Mouse (Mus musculus) heart, adult 2 months (tissue): ENCODE data around the gene Colgalt2. TPM values are rescaled to one million over a fixed set of nuclear protein-coding genes. Genes with fewer than 3 reads are reported as not detected.

Experiments used
- DNase-seq, 2 experiments: peaks; one replicate each; pipeline ENCODE4 v3.0.0; 2021
- H3K27ac ChIP-seq: fragments of 200-600 bp; 2 replicates; pipeline ENCODE4 v1.8.1; 2022
- H3K27me3 ChIP-seq: fragments of 200-500 bp; 2 replicates; pipeline ENCODE4 v1.6.1; 2012; ENCODE audit warnings: mild to moderate bottlenecking, low read length, inconsistent platforms, mixed read lengths; ENCODE audit not compliant: control insufficient read depth, insufficient read depth
- H3K36me3 ChIP-seq: fragments of 200-500 bp; 2 replicates; pipeline ENCODE4 v1.6.1; 2012; ENCODE audit warnings: low read length, inconsistent platforms; ENCODE audit not compliant: control insufficient read depth, insufficient read depth
- H3K4me1 ChIP-seq: fragments of 200-500 bp; 2 replicates; pipeline ENCODE4 v1.6.1; 2011; ENCODE audit warnings: low read length; ENCODE audit not compliant: control insufficient read depth, insufficient read depth
- H3K4me3 ChIP-seq: fragments of 200-600 bp; 2 replicates; pipeline ENCODE4 v1.8.1; 2022
- H3K79me2 ChIP-seq: fragments of 200-500 bp; replicated peaks from 2 replicates; pipeline ENCODE4 v1.6.1; 2012; ENCODE audit warnings: mild to moderate bottlenecking, inconsistent platforms, low read length, moderate library complexity, mixed read lengths; ENCODE audit not compliant: control insufficient read depth, insufficient read depth
- H3K9ac ChIP-seq: fragments of 200-500 bp; 2 replicates; pipeline ENCODE4 v1.6.1; 2012; ENCODE audit warnings: low read depth, mild to moderate bottlenecking, control low read depth, inconsistent platforms, low read length, mixed read lengths
- CTCF ChIP-seq: fragments of 200-600 bp; IDR thresholded peaks from 2 replicates; pipeline ENCODE4 v1.8.1; 2022; ENCODE audit warnings: antibody characterized with exemption, mild to moderate bottlenecking, moderate library complexity
- EP300 ChIP-seq: fragments of 200-500 bp; IDR thresholded peaks from 2 replicates; pipeline ENCODE4 v1.6.1; 2011; ENCODE audit warnings: low read depth, low read length, control low read depth; ENCODE audit not compliant: insufficient read depth
- POLR2A ChIP-seq: fragments of 200-500 bp; IDR thresholded peaks from 2 replicates; pipeline ENCODE4 v1.6.1; 2011; ENCODE audit warnings: mild to moderate bottlenecking, low read depth, low read length, control low read depth; ENCODE audit not compliant: insufficient read depth
- WGBS: fragments of 180-500 bp; shearing (Covaris S2); methylation state at CpG from one replicate; pipeline ENCODE4 v1.1.7; 2018; 5-methylcytosine and 5-hydroxymethylcytosine counted together
- intact Hi-C: fragments of 180-260 bp; cut with DNase I; formaldehyde crosslinking; loops from one replicate; pipeline ENCODE4 v1.15.1; 2025
- polyA plus RNA-seq: library from polyadenylated mRNA; depleted of rRNA; stranded (reverse); fragments of >200 nt; gene quantifications from 2 replicates; pipeline ENCODE4 v1.2.3, GENCODE M21; 2012
- total RNA-seq, 2 experiments: library from RNA; stranded (reverse); gene quantifications; 2 replicates each; pipeline ENCODE4 v1.2.3; 2021

Colgalt2 gene
- total and polyA plus RNA-seq, 3 experiments: 3.3 to 5.3 (median 4.1) TPM

DNA sequence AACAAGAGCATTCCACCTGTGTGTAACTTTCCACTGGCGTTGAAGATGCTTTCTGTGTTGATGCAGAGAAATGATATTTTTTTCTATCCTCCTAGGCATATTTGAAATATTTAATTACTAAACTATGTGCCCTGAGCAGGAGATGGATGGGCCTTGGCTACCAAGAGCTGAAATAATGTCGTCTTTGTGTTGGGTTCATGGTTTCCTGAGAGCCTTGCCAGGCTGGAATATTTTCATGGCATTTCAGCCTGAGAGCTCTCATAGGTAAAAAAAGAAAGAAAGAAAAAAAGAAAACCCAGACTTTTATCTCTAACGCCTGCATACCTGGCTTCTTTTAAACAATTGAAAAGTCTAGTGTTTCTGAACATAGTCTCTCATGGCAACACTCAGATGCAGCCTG is 56.6 kb downstream of the Colgalt2 start:
- Histone ChIP-seq H3K36me3 (peaks cover 13% of the 10 kb centered on the region), H3K4me3 (no peak overlapping the region), H3K27ac (peak overlapping the region; percentile 28; the same call in 1 of the 2 replicates), H3K4me1 (peaks cover 22% of the 10 kb centered on the region), H3K9ac (no peak overlapping the region), H3K79me2 (no peaks in the 10 kb centered on the region; the same call in 1 of the 2 replicates), H3K27me3 (no peaks in the 10 kb centered on the region)
- DNase-seq: no peak
- intact Hi-C loops: loop anchor here (5.0 kb wide), 2 partner anchors 39 to 59 kb away; partner anchors contain the start of gene Colgalt2
- no peak for TF ChIP-seq EP300
- no peak for TF ChIP-seq POLR2A
- TF ChIP-seq CTCF: no peak
- WGBS: 69% methylated on average over 3 of the region's 3 CpGs

- Histone ChIP-seq H3K4me1 (peaks cover 29% of the 10 kb centered on the region), H3K9ac (no peak overlapping the region), H3K27me3 (no peaks in the 10 kb centered on the region), H3K27ac (peak overlapping the region; percentile 33; the same call in 1 of the 2 replicates), H3K79me2 (no peaks in the 10 kb centered on the region; the same call in 1 of the 2 replicates), H3K4me3 (no peak overlapping the region), H3K36me3 (peaks cover 16% of the 10 kb centered on the region)
- intact Hi-C loops: loop anchor here (5.0 kb wide), 2 partner anchors 40 to 60 kb away; partner anchors contain the start of gene Colgalt2
- no peak for DNase-seq
- TF ChIP-seq EP300 (no peak), CTCF (no peak), POLR2A (no peak)
- 49% methylated on average over 5 of the region's 5 CpGs for WGBS
These were observed 58.0 kb downstream of the Colgalt2 start for GRCm38 (mm10) chr1:152457596-152457995.

GRCm38 (mm10) chr1:152458996-152459395 is 59.4 kb downstream of the Colgalt2 start:
- Histone ChIP-seq H3K27ac (no peak overlapping the region), H3K9ac (no peak overlapping the region), H3K4me3 (no peak overlapping the region), H3K27me3 (no peaks in the 10 kb centered on the region), H3K79me2 (no peaks in the 10 kb centered on the region; the same call in 1 of the 2 replicates), H3K36me3 (peaks cover 16% of the 10 kb centered on the region), H3K4me1 (peaks cover 29% of the 10 kb centered on the region)
- no peak for DNase-seq
- WGBS: 89% methylated on average over 7 of the region's 7 CpGs
- no peak for TF ChIP-seq CTCF
- TF ChIP-seq POLR2A: no peak
- no peak for TF ChIP-seq EP300
- intact Hi-C loops: loop anchor here (5.0 kb wide), 2 partner anchors 42 to 62 kb away; partner anchors contain the start of gene Colgalt2

DNA sequence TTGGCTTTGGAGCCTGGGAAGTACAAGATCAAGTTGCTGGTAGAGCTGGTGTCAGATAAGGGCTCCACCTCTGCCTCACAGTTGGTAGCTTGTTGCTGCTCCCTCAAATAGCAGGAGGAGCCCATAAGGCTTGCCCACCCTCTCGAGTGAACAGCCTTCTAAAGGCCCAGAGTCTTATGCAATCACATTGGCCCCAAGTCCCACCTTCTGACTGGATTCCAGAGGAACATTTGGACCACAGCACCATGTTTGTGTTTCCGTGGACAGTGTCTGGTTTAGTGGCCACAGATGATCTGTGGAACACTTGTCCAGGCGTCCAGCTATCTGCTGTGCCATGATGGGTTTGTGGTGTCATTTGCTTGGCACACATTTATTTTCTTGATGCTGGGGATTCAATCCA is 61.3 kb downstream of the Colgalt2 start:
- H3K79me2 ChIP-seq: no peaks in the 10 kb centered on the region; the same call in none of the 2 replicates
- 67% methylated on average over 3 of the region's 3 CpGs for WGBS
- no peaks in the 10 kb centered on the region for H3K27me3 ChIP-seq

GRCm38 (mm10) chr1:152461814-152462213 is 62.2 kb downstream of the Colgalt2 start:
- TF ChIP-seq POLR2A (no peak; the same call in 1 of the 2 replicates), EP300 (peak; percentile 97), CTCF (no peak)
- Histone ChIP-seq H3K27me3 (no peaks in the 10 kb centered on the region), H3K79me2 (no peaks in the 10 kb centered on the region; the same call in none of the 2 replicates), H3K36me3 (peaks cover 9% of the 10 kb centered on the region), H3K9ac (no peak overlapping the region), H3K27ac (peak overlapping the region; percentile 91), H3K4me3 (no peak overlapping the region), H3K4me1 (peaks cover 25% of the 10 kb centered on the region)
- 16% methylated on average over 3 of the region's 3 CpGs for WGBS
- intact Hi-C loops: loop anchor here (5.0 kb wide), 2 partner anchors 35 kb away; no protein-coding TSS in a partner anchor
- peak; percentile 53 to 76 for DNase-seq

More for the DNA sequence above, 61.3 kb downstream of the Colgalt2 start:
- H3K36me3 ChIP-seq: peaks cover 14% of the 10 kb centered on the region
- H3K4me3 ChIP-seq: no peak overlapping the region
- peak; percentile 20 to 42 for DNase-seq
- H3K4me1 ChIP-seq: peaks cover 26% of the 10 kb centered on the region
- H3K9ac ChIP-seq: no peak overlapping the region
- intact Hi-C loops: loop anchor here (5.0 kb wide), 2 partner anchors 34 to 36 kb away; no protein-coding TSS in a partner anchor
- TF ChIP-seq POLR2A (no peak), EP300 (no peak), CTCF (no peak)
- peak overlapping the region; percentile 91 for H3K27ac ChIP-seq

DNA sequence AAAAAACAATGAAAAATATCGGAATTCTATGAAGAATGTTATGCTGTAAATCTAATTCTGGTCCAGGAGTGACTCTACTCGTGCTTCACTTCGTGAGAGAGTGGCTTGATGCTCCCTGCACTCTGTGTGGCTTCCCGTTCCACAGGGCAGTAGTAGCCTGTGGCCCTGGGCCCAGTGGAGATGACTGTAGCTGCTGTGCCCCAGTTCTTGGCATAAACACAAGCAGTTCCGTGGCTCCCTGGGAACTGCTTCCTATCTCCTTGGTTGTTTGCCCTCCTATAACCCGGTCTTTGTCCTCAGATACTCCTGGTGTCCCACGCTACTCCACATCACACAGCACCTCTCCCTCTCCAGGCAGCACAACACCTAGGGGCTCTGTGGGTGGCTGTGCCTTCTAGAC is 62.7 kb downstream of the Colgalt2 start:
- TF ChIP-seq EP300 (peak; percentile 94), POLR2A (no peak)
- no peaks in the 10 kb centered on the region; the same call in none of the 2 replicates for H3K79me2 ChIP-seq
- 15% methylated on average over 7 of the region's 7 CpGs for WGBS
- H3K27ac ChIP-seq: peak overlapping the region; percentile 91
- H3K4me1 ChIP-seq: peaks cover 22% of the 10 kb centered on the region
- intact Hi-C loops: loop anchor here (5.0 kb wide), 2 partner anchors 35 kb away; no protein-coding TSS in a partner anchor
- no peak overlapping the region for H3K9ac ChIP-seq
- no peak overlapping the region for H3K4me3 ChIP-seq
- no peaks in the 10 kb centered on the region for H3K27me3 ChIP-seq
- DNase-seq: peak; percentile 55 to 63
- peaks cover 9% of the 10 kb centered on the region for H3K36me3 ChIP-seq
